16 mouse cellular contexts compared by ENCODE assay signal in genomic region chr15:51643772-51644311, GRCm38 (mm10).
DNase-seq lines count a peak whose midpoint lies in the region; ATAC-seq and TF ChIP-seq lines count a peak whose summit lies in the region.
"Had no signal": no experiment of that assay in that cellular context is flagged by ENCODE, and none has a peak within 500 bp of the region (broad histone marks: within the 10 kb centered on the region; RNA-seq: fewer than 3 reads in every experiment).

No protein-coding gene starts in this region.

- H3K27me3 ChIP-seq in forebrain, postnatal 0 days (ENCODE audit: insufficient read depth, low read length) = peaks cover 5% of the 10 kb centered on the region; the same call in 1 of the 2 replicates
- no peaks in the 10 kb centered on the region for H3K27me3 ChIP-seq in limb, embryonic 10.5 days (ENCODE audit: low read depth, poor library complexity, severe bottlenecking)
- no peaks in the 10 kb centered on the region for H3K27me3 ChIP-seq in thymus, adult 2 months (ENCODE audit: control insufficient read depth, insufficient read depth, low read length)
- H3K27me3 ChIP-seq: liver, embryonic 13.5 days; neural tube, embryonic 12.5 days had no signal

- no peak for TF ChIP-seq CTCF in forebrain, postnatal 0 days (IDR thresholded peaks at IDR 0.05; ENCODE audit: low read depth)
- TF ChIP-seq CTCF in thymus, adult 2 months (IDR thresholded peaks at IDR 0.05; ENCODE audit: borderline replicate concordance, control insufficient read depth, extremely low read depth, insufficient read depth, low read length, poor library complexity) = no peak

- peak; percentile 66 for ATAC-seq in forebrain, postnatal 0 days

- no peaks in the 10 kb centered on the region for H3K4me1 ChIP-seq in forebrain, postnatal 0 days (ENCODE audit: insufficient read depth)
- peaks cover 4% of the 10 kb centered on the region; the same call in 1 of the 2 replicates for H3K4me1 ChIP-seq in limb, embryonic 10.5 days
- no peaks in the 10 kb centered on the region for H3K4me1 ChIP-seq in thymus, adult 2 months (replicated peaks; ENCODE audit: control insufficient read depth, insufficient read depth, low read length)
- H3K4me1 ChIP-seq: liver, embryonic 13.5 days; neural tube, embryonic 12.5 days had no signal

- H3K36me3 ChIP-seq in forebrain, postnatal 0 days (ENCODE audit: insufficient read depth) = no peaks in the 10 kb centered on the region
- no peaks in the 10 kb centered on the region for H3K36me3 ChIP-seq in limb, embryonic 10.5 days
- no peaks in the 10 kb centered on the region for H3K36me3 ChIP-seq in thymus, adult 2 months (ENCODE audit: control insufficient read depth, insufficient read depth, low read length)
- H3K36me3 ChIP-seq: liver, embryonic 13.5 days; neural tube, embryonic 12.5 days had no signal

- H3K9ac ChIP-seq in forebrain, postnatal 0 days = no peak overlapping the region
- H3K9ac ChIP-seq: liver, embryonic 13.5 days; neural tube, embryonic 12.5 days had no signal

- WGBS in forebrain, postnatal 0 days = 40% methylated on average over 6 of the region's 6 CpGs
- 95% methylated on average over 6 of the region's 6 CpGs for WGBS in limb, embryonic 10.5 days
- 92% methylated on average over 6 of the region's 6 CpGs for WGBS in thymus, adult 2 months

- H3K4me3 ChIP-seq in forebrain, postnatal 0 days (ENCODE audit: low read depth, low read length) = no peak overlapping the region
- no peak overlapping the region for H3K4me3 ChIP-seq in limb, embryonic 10.5 days
- H3K4me3 ChIP-seq in thymus, adult 2 months (ENCODE audit: control insufficient read depth, insufficient read depth, low read length) = no peak overlapping the region
- H3K4me3 ChIP-seq: layer of hippocampus, adult 2 months; liver, embryonic 13.5 days; neural tube, embryonic 12.5 days had no signal

- DNase-seq in cerebellum, adult 9-10 months = peak; percentile 3
- no peak for DNase-seq in cerebellum, adult 11 months
- peak; percentile 46 for DNase-seq in right cerebral cortex, adult 18-20 months
- DNase-seq in right cerebral cortex, postnatal 14 days = no peak
- DNase-seq in forebrain, postnatal 0 days = peak; percentile 62
- peak; percentile 65 for DNase-seq in telencephalon, adult 2 months (ENCODE audit: low read depth, low spot score)
- DNase-seq in limb, embryonic 10.5 days (ENCODE audit: low spot score) = no peak
- no peak for DNase-seq in thymus, adult 2 months
- DNase-seq: adrenal gland, adult 8-10 months; embryo, embryonic 11 days; kidney, adult 9 months; liver, embryonic 13.5 days; thymus, postnatal 36 days had no signal

- no peak overlapping the region for H3K27ac ChIP-seq in forebrain, postnatal 0 days (ENCODE audit: low read depth, low read length)
- no peak overlapping the region for H3K27ac ChIP-seq in limb, embryonic 10.5 days
- no peak overlapping the region for H3K27ac ChIP-seq in thymus, adult 2 months (ENCODE audit: control insufficient read depth, insufficient read depth, low read length)
- H3K27ac ChIP-seq: liver, embryonic 13.5 days; neural tube, embryonic 12.5 days; stomach, postnatal 0 days had no signal

- no peaks in the 10 kb centered on the region for H3K9me3 ChIP-seq in forebrain, postnatal 0 days (ENCODE audit: low read length)
- H3K9me3 ChIP-seq in limb, embryonic 10.5 days (replicated peaks) = no peaks in the 10 kb centered on the region
- H3K9me3 ChIP-seq: liver, embryonic 13.5 days; neural tube, embryonic 12.5 days had no signal

- TF ChIP-seq POLR2A in thymus, adult 2 months (IDR thresholded peaks at IDR 0.05; ENCODE audit: control insufficient read depth, extremely low read depth, insufficient read depth, low read length, poor library complexity) = no peak

- H3K4me2 ChIP-seq in forebrain, postnatal 0 days (ENCODE audit: low read depth) = no peak overlapping the region
- H3K4me2 ChIP-seq: liver, embryonic 13.5 days; neural tube, embryonic 12.5 days had no signal

Comparison
In these comparisons a context has a peak if more than half of its experiments do, and no peak if none do; other contexts are left out.
1. DNase-seq: peak in cerebellum, adult 9-10 months (single experiment), right cerebral cortex, adult 18-20 months (single experiment), forebrain, postnatal 0 days (single experiment) and telencephalon, adult 2 months (single experiment); none in cerebellum, adult 11 months (single experiment), right cerebral cortex, postnatal 14 days (single experiment), limb, embryonic 10.5 days (single experiment) and thymus, adult 2 months (single experiment).